Mouse (Mus musculus): ENCODE results near the gene Tmem125.

DNA sequence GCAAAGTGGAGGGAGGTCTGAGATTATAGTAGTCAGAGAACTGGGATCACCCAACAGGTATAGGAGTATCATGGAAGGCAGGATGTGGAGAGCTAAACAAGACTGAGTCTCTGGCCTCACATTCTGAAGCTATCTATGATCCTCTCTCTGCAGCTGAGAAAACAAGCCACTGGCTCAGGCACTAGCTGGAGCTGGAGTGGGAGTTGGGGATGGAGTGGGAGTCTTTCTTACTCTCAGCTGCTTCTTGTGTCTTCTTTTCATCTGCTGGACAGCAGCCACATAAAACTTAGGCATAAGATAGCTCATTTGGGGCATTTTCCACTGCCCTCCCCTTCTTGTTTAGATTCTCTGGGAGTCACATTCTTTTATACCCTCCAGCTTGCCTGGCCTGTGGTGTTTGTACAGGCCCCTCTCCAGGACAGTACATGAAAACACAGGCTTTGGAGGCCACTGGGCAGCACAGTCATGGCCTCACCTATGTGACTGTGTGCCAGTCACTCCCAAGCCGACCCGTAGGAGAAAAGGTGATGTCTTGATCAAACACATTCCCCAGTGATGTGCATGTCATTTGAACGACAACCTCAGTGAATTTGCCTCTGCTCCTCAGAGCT, 9.3 kb upstream of the Tmem125 start:
- TF ChIP-seq CTCF (IDR thresholded peaks at IDR 0.05; ENCODE audit: insufficient read depth, low read length) (no peak), POLR2A (IDR thresholded peaks at IDR 0.05; ENCODE audit: borderline replicate concordance, extremely low read depth, low read depth, low read length) (no peak)

Measured in lung, adult 2 months (tissue).